Mouse (Mus musculus): ENCODE data around the gene 2300009A05Rik.

Gene 2300009A05Rik

DNA sequence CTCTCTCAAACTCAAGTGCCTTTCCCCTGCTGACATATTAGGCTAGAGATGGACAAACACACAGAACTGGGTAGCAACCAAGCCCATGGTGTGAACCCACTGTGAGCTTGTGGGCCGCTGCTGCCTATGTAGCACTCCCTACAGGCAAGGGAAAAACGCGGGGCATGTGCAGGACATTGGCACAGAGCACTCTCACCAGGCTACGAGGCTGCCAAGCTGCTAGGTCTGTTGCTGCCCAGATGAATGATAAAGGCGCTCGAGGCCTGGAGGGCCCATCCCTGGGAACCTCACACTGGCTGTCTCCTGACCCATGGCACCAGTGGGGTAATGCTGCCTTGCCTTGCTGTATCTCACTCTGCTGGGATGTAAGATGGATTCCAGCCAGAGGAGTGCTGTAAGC lies 53.0 kb downstream of the 2300009A05Rik start:
- DNase-seq, result no peak
